Mouse (Mus musculus): ENCODE data around the gene Neurod2.

Gene Neurod2

DNA sequence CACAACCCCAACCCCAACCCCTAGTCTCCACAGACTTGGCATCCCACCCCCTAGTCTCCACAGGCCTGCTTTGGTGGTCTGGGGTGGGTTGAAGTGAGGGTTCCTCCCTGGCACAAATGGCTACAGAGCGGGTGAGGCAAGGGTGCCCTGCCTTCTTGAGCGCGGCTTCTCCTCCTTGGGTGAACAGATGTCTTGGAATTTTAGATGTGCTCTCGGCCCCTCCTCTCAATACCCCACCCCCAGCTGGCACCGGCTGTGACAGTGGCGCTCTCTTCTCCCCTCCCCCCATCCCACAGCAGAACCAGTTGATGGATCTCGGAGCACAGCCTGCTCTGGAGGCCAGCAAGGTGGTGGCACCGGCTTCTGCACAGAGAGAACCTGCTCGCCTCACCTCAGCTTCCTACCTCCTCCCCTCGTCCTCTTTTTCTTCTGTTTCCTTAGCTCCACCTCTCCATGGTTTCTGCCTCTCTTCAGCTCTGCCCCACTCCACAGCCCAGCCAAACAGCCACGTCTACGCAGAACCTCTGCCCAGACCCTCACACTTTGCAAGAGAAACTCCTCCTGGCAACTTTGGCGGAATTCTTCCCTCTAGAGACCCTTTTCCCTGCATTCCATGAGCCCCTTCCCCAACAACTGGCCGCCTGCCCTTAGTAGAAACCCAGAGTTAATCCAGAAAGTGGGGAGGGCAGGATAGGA, 10.9 kb downstream of the Neurod2 start:
- DNase-seq (ENCODE audit: low read depth, low spot score), result no peak

GRCm38 (mm10) chr11:98317479-98317878, 12.0 kb downstream of the Neurod2 start:
- DNase-seq (ENCODE audit: low read depth, low spot score), result no peak

GRCm38 (mm10) chr11:98313790-98314323, 15.6 kb downstream of the Neurod2 start:
- DNase-seq (ENCODE audit: low read depth, low spot score), result peak; percentile 87

GRCm38 (mm10) chr11:98298484-98299205, 30.8 kb downstream of the Neurod2 start:
- no peak for DNase-seq (ENCODE audit: low read depth, low spot score)

DNA sequence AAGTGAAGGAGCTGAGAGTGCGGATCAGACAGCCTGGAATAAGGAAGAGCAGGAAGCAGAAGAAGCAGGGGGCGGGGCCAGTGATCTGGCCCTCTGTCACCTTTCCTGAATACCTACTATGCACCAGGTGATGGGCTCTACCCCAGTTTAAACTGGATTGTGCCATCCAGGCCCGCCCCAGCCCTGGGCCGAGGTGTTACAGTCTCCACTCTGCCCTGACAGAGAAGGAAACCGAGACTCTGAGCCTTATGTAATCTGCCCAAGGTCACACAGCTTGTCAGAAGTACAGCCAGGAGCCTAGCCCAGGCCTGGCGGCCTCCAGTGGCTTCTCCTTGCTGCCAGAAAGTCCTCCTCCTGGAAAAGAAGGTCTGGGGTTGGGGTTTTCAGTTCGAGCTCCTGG, 31.7 kb downstream of the Neurod2 start:
- no peak for DNase-seq (ENCODE audit: low read depth, low spot score)

- no peak for DNase-seq (ENCODE audit: low read depth, low spot score)
These were observed 32.5 kb downstream of the Neurod2 start for GRCm38 (mm10) chr11:98296916-98297315.

DNA sequence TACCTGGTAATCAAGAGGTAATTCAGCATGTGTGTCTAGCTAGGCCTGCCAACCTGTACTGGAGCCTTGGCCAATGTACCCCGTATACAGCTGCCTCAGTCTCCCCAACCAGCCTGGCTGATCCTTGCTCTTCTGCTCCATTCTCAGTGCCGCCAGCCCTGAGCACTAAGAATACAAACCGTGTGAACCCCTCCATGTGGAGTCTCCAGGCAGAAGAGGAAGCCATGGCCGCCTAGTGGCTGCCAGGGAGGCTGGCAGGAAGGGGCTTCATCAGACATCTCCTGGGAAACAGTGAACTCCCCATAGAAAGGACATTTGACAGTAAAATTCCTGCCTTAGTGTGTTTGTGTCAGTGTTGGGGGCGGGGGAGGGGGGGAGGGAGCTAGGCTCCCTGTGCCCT, 33.2 kb downstream of the Neurod2 start:
- peak; percentile 67 for DNase-seq (ENCODE audit: low read depth, low spot score)

GRCm38 (mm10) chr11:98295013-98295585, 34.3 kb downstream of the Neurod2 start:
- no peak for DNase-seq (ENCODE audit: low read depth, low spot score)

- DNase-seq (ENCODE audit: low read depth, low spot score), result peak; percentile 74
These were observed 35.0 kb downstream of the Neurod2 start for GRCm38 (mm10) chr11:98294188-98295012.

GRCm38 (mm10) chr11:98293070-98293469, 36.4 kb downstream of the Neurod2 start:
- DNase-seq (ENCODE audit: low read depth, low spot score), result no peak

- DNase-seq (ENCODE audit: low read depth, low spot score), result no peak
These were observed 38.5 kb downstream of the Neurod2 start for GRCm38 (mm10) chr11:98290906-98291305.

DNA sequence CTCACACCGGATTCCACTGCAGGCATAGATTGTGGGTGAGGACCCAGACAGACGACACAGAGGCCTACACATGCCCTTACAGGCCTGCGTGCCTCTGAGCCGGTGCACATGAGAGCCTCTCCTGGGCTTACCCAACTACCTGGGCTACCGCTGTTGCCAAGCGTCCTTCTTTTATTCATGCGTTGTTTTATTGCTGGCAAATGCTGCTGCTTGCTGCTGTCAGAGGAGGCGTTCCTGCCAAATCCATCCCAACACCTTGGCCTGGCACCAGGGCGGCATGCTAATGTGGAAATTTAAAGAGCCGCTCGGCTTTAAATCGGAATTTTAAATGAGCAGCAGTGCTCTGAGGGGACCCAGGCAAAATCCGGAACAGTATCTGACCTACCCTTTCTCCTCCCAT, 39.6 kb downstream of the Neurod2 start:
- DNase-seq (ENCODE audit: low read depth, low spot score), result no peak

DNA sequence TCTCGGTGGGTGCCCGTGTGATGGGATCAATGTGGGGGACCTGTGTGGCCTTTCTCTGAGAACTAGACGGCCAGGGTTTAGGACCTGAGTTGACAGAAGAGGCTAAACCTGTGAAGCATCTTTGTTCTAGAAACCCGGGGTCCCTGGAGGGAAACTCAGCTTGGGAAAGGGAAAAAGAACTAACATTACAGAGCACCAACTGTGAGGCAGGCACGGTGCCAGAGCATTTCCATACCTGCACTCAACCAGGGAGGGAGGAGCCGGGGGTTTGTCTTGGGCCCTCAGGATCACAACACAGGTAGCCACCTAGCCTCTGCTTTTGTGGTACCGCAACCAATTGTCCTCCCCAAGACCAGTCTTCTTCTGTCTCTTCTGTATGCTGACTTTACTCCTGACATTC, 41.5 kb downstream of the Neurod2 start:
- no peak for DNase-seq (ENCODE audit: low read depth, low spot score)

GRCm38 (mm10) chr11:98287531-98287930, 41.9 kb downstream of the Neurod2 start:
- DNase-seq (ENCODE audit: low read depth, low spot score), result no peak

DNA sequence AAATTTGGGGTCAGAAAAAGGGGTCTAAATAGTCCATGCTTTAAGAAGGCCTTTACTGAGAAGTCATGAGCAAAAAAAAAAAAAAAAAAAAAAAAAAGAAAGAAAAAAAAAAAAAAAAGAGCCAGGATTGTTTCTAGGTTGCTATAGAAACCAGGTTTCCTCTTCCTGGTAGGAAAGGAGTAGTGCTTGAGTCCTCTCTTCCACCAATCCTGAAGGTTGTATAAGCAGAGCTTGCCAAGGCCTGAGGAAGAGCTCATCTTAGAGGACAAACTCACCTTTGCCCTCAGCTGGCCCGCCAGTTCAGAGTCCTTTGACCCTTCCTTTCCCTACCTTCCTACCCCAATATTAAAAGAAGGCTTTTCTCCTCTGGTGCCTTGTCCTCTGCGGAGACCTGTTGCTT, 44.1 kb downstream of the Neurod2 start:
- DNase-seq (ENCODE audit: low read depth, low spot score), result no peak

GRCm38 (mm10) chr11:98284230-98284629, 45.2 kb downstream of the Neurod2 start:
- peak; percentile 45 for DNase-seq (ENCODE audit: low read depth, low spot score)

GRCm38 (mm10) chr11:98283740-98284139, 45.7 kb downstream of the Neurod2 start:
- DNase-seq (ENCODE audit: low read depth, low spot score), result no peak
